Mouse (Mus musculus) erythroblast, embryonic 14.5 days (primary cell): Measurements from ENCODE around the gene Il1r1. TPM values are rescaled to one million over a fixed set of nuclear protein-coding genes. Genes with fewer than 3 reads are reported as not detected.

Source experiments
- H3K27me3 ChIP-seq: 2 replicates; pipeline ENCODE4 v1.6.1; 2012; ENCODE audit warnings: inconsistent platforms; ENCODE audit not compliant: control insufficient read depth
- H3K36me3 ChIP-seq: 2 replicates; pipeline ENCODE4 v1.6.1; 2012; ENCODE audit warnings: mild to moderate bottlenecking, inconsistent platforms; ENCODE audit not compliant: control insufficient read depth
- H3K4me1 ChIP-seq: 2 replicates; pipeline ENCODE4 v1.6.1; 2012; ENCODE audit warnings: inconsistent platforms; ENCODE audit not compliant: control insufficient read depth
- H3K4me3 ChIP-seq: replicated peaks from 2 replicates; pipeline ENCODE3; 2012; ENCODE audit warnings: moderate library complexity, mild to moderate bottlenecking, inconsistent platforms
- H3K9me3 ChIP-seq: 2 replicates; pipeline ENCODE4 v1.6.1; 2012; ENCODE audit warnings: low read length, inconsistent platforms, mixed read lengths; ENCODE audit not compliant: control insufficient read depth
- GATA1 ChIP-seq: IDR thresholded peaks from 2 replicates; pipeline ENCODE4 v1.6.1; 2012; ENCODE audit warnings: low read length, inconsistent platforms, mixed read lengths
- TAL1 ChIP-seq: IDR thresholded peaks from 3 replicates; pipeline ENCODE4 v1.6.1; 2012; ENCODE audit warnings: low read length, inconsistent platforms, mixed read lengths
- polyA plus RNA-seq: library from polyadenylated mRNA; stranded (reverse); fragments of >175 nt; gene quantifications from 2 replicates; pipeline ENCODE4 v1.2.3, GENCODE M21; 2012

Il1r1 gene
- polyA plus RNA-seq, 1 experiment = 0.01 TPM

DNA sequence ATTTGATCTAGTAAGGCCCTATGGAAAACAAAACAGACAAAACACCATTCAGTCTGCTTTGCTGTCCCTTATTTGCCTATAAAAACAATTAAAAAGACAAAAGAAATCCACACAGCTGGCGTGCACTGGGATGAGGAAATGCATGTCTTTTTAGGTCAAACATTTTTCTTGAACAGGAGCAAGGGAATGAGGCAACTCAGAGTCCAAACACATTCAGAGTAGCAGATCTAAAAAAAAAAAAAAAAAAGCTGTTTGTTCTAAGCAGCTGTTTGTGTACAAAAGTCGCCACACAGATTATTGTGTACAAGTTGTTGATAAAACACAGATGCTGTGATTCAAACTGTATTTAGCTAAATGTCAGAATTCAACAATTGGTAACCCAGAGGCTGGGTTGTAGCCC lies 133.0 kb downstream of the Il1r1 start:
- H3K4me1 ChIP-seq = peaks cover 66% of the 10 kb centered on the region
- TF ChIP-seq TAL1 (no peak), GATA1 (no peak)
- H3K4me3 ChIP-seq = no peak overlapping the region
- H3K9me3 ChIP-seq = no peaks in the 10 kb centered on the region
- no peaks in the 10 kb centered on the region for H3K27me3 ChIP-seq
- H3K36me3 ChIP-seq = peaks cover 13% of the 10 kb centered on the region

DNA sequence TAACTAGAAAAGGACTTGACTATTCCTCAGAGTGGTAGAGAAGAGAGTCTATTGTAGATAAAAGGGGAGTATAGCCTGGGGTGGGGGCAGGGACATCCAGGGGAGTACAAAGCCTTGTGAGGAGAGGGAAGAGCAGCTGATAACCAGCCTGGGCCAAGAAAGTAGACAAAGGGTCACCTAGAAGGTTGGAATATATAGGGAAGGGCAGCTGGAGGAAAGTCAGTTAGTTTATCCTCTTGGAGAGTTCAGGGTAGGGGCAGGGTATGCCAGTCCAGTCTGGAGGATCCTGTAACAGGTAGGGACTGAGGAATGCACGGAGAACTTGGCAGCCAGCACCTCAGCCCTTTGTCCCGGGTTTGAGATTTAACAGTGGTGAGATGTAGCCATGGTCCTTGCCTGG lies 133.5 kb downstream of the Il1r1 start:
- no peak overlapping the region for H3K4me3 ChIP-seq

DNA sequence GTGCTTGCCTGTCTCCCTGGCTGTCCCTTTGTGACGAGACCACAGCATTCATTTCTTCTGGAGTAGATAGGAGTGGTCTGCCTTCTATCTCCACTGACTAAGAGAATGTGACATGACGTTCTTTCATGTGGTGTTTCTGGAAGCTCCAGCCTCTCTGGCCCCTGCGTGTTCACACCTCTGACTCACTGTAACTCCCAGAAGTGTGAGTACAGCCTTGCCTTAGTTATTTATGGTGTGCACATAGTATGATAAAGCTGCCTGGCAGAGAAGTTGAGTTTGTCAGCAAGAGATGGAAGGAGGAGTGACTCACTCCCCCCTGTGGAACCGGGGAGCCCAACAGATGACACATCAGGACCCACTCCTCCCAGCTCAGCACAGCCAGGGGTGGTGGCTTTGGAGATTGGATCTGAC lies 133.9 kb downstream of the Il1r1 start:
- Histone ChIP-seq H3K4me1 (peaks cover 62% of the 10 kb centered on the region), H3K9me3 (no peaks in the 10 kb centered on the region), H3K27me3 (no peaks in the 10 kb centered on the region), H3K36me3 (peaks cover 14% of the 10 kb centered on the region), H3K4me3 (no peak overlapping the region)
- no peak for TF ChIP-seq GATA1
- peak; percentile 33; the same call in 2 of the 3 replicates for TF ChIP-seq TAL1

More for the DNA sequence above, 133.5 kb downstream of the Il1r1 start:
- H3K36me3 ChIP-seq = peaks cover 14% of the 10 kb centered on the region
- TF ChIP-seq GATA1 (no peak), TAL1 (no peak)
- peaks cover 62% of the 10 kb centered on the region for H3K4me1 ChIP-seq
- H3K9me3 ChIP-seq = no peaks in the 10 kb centered on the region
- H3K27me3 ChIP-seq = no peaks in the 10 kb centered on the region

DNA sequence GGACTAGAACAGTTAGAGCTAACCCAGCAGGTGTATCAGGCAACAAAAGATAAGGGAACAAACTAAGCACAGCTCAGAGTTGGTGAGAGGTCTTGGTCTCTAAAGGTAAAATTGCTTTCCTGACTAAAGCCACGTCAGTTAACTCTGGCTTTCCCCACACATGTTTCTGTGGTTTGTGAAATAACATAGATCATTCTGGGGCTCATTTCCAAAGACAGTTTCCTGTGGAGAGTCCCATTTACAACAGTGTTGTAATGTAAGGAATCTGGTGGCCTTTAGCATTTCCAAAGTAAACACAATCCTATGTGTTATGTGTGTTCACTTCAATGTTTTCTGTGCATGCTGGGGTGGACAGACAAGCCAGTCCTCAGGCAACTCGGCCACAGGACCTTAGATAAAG lies 134.9 kb downstream of the Il1r1 start:
- H3K36me3 ChIP-seq = peaks cover 13% of the 10 kb centered on the region
- H3K4me1 ChIP-seq = peaks cover 60% of the 10 kb centered on the region
- no peaks in the 10 kb centered on the region for H3K27me3 ChIP-seq
- H3K9me3 ChIP-seq = no peaks in the 10 kb centered on the region
- TF ChIP-seq TAL1 (no peak), GATA1 (no peak)
- H3K4me3 ChIP-seq = no peak overlapping the region

DNA sequence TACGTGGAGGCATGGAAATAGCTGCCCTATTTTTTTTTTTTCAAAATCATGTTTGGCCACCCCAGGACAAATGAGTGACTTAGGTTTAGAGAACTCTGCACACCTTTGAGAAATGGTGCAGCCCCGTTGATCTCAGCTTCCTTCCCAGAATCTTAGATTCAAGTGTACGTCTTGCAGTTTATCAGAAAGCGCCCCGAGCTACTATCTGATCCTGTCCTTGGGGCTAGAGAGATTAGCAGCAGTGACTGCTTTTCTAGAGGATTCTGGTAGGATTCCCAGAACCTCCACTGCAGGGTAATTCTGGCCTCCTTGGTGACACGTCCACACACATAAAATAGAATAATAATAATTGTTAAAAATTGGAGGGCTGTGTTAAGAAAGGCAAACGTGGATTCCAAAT lies 136.1 kb downstream of the Il1r1 start:
- Histone ChIP-seq H3K27me3 (no peaks in the 10 kb centered on the region), H3K9me3 (no peaks in the 10 kb centered on the region), H3K4me3 (no peak overlapping the region), H3K36me3 (peaks cover 18% of the 10 kb centered on the region), H3K4me1 (peaks cover 53% of the 10 kb centered on the region)
- no peak for TF ChIP-seq GATA1
- no peak for TF ChIP-seq TAL1

DNA sequence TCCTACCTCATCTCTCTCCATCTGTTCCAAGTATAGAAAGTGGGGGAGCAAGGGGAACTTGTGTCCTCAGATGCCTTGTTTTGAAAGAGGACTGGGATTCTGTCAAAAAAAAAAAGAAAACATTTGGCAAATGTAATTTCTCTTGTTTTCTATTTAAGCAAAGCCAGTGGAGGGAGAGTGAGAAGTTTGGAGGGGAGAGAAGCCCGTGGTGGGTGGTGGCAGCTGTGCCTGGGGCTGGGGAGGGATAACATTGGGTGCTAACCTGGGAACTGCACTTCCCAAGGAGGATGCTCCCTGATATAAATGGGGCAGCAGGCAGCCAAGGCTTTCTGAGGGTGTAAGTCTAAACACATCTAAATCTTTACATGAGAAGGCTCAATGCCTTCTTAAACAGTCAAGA lies 136.7 kb downstream of the Il1r1 start:
- no peaks in the 10 kb centered on the region for H3K27me3 ChIP-seq
- H3K4me3 ChIP-seq = no peak overlapping the region

DNA sequence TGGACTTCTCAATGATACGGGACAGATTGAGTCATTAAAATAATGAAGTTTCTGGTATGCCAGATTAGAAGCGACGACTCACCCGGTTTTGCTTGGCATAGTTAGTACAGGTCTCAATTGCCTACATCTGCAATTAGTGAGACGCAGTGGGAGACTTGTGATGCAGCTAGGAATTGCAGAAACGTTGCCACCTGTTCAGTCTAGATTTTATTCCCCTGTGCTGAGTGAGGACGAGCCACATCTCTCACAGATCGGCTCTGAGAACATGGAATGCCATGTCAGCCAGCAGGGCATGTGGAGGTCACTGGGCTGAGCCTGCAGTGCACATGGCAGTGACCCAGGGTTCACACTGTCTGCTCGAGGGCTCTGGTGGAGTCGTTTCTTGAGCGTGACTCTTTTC lies 137.9 kb downstream of the Il1r1 start:
- H3K4me3 ChIP-seq = no peak overlapping the region
- no peak for TF ChIP-seq TAL1
- no peak for TF ChIP-seq GATA1
- no peaks in the 10 kb centered on the region for H3K9me3 ChIP-seq
- peaks cover 37% of the 10 kb centered on the region for H3K4me1 ChIP-seq
- H3K36me3 ChIP-seq = peaks cover 11% of the 10 kb centered on the region
- no peaks in the 10 kb centered on the region for H3K27me3 ChIP-seq

More for the DNA sequence above, 136.7 kb downstream of the Il1r1 start:
- no peak for TF ChIP-seq TAL1
- H3K9me3 ChIP-seq = no peaks in the 10 kb centered on the region
- peaks cover 49% of the 10 kb centered on the region for H3K4me1 ChIP-seq
- peaks cover 18% of the 10 kb centered on the region for H3K36me3 ChIP-seq

Other genes with a start within 250 kb of the Il1r1 start
- gene Il1r2, start 151.0 kb upstream of the Il1r1 start, polyA plus RNA-seq = not detected in 2 replicates
- gene Il1rl2, start 99.5 kb downstream of the Il1r1 start, polyA plus RNA-seq = 0.01 TPM in 1 of 2 replicates, not detected in the other
- gene Il1rl1, start 204.5 kb downstream of the Il1r1 start, polyA plus RNA-seq = 0.05 and 0.08 TPM in 2 replicates
- not detected in 2 replicates for gene Il18r1, start 240.5 kb downstream of the Il1r1 start, polyA plus RNA-seq